Mouse (Mus musculus) heart, adult 2 months (tissue): ENCODE measurements around the gene Taf1. TPM values are rescaled to one million over a fixed set of nuclear protein-coding genes. Genes with fewer than 3 reads are reported as not detected.

Experiments
- DNase-seq, 2 experiments: peaks; one replicate each; pipeline ENCODE4 v3.0.0; 2021
- H3K27ac ChIP-seq: fragments of 200-600 bp; 2 replicates; pipeline ENCODE4 v1.8.1; 2022
- H3K27me3 ChIP-seq: fragments of 200-500 bp; 2 replicates; pipeline ENCODE4 v1.6.1; 2012; ENCODE audit warnings: mild to moderate bottlenecking, low read length, inconsistent platforms, mixed read lengths; ENCODE audit not compliant: control insufficient read depth, insufficient read depth
- H3K36me3 ChIP-seq: fragments of 200-500 bp; 2 replicates; pipeline ENCODE4 v1.6.1; 2012; ENCODE audit warnings: low read length, inconsistent platforms; ENCODE audit not compliant: control insufficient read depth, insufficient read depth
- H3K4me1 ChIP-seq: fragments of 200-500 bp; 2 replicates; pipeline ENCODE4 v1.6.1; 2011; ENCODE audit warnings: low read length; ENCODE audit not compliant: control insufficient read depth, insufficient read depth
- H3K4me3 ChIP-seq: fragments of 200-600 bp; 2 replicates; pipeline ENCODE4 v1.8.1; 2022
- H3K79me2 ChIP-seq: fragments of 200-500 bp; replicated peaks from 2 replicates; pipeline ENCODE4 v1.6.1; 2012; ENCODE audit warnings: mild to moderate bottlenecking, inconsistent platforms, low read length, moderate library complexity, mixed read lengths; ENCODE audit not compliant: control insufficient read depth, insufficient read depth
- H3K9ac ChIP-seq: fragments of 200-500 bp; 2 replicates; pipeline ENCODE4 v1.6.1; 2012; ENCODE audit warnings: low read depth, mild to moderate bottlenecking, control low read depth, inconsistent platforms, low read length, mixed read lengths
- CTCF ChIP-seq: fragments of 200-600 bp; IDR thresholded peaks from 2 replicates; pipeline ENCODE4 v1.8.1; 2022; ENCODE audit warnings: antibody characterized with exemption, mild to moderate bottlenecking, moderate library complexity
- EP300 ChIP-seq: fragments of 200-500 bp; IDR thresholded peaks from 2 replicates; pipeline ENCODE4 v1.6.1; 2011; ENCODE audit warnings: low read depth, low read length, control low read depth; ENCODE audit not compliant: insufficient read depth
- POLR2A ChIP-seq: fragments of 200-500 bp; IDR thresholded peaks from 2 replicates; pipeline ENCODE4 v1.6.1; 2011; ENCODE audit warnings: mild to moderate bottlenecking, low read depth, low read length, control low read depth; ENCODE audit not compliant: insufficient read depth
- WGBS: fragments of 180-500 bp; shearing (Covaris S2); methylation state at CpG from one replicate; pipeline ENCODE4 v1.1.7; 2018; 5-methylcytosine and 5-hydroxymethylcytosine counted together
- intact Hi-C: fragments of 180-260 bp; cut with DNase I; formaldehyde crosslinking; loops from one replicate; pipeline ENCODE4 v1.15.1; 2025
- polyA plus RNA-seq: library from polyadenylated mRNA; depleted of rRNA; stranded (reverse); fragments of >200 nt; gene quantifications from 2 replicates; pipeline ENCODE4 v1.2.3, GENCODE M21; 2012
- total RNA-seq, 2 experiments: library from RNA; stranded (reverse); gene quantifications; 2 replicates each; pipeline ENCODE4 v1.2.3; 2021

The Taf1 gene
- total and polyA plus RNA-seq, 3 experiments, result 2.7 to 15.4 (median 15.0) TPM

DNA sequence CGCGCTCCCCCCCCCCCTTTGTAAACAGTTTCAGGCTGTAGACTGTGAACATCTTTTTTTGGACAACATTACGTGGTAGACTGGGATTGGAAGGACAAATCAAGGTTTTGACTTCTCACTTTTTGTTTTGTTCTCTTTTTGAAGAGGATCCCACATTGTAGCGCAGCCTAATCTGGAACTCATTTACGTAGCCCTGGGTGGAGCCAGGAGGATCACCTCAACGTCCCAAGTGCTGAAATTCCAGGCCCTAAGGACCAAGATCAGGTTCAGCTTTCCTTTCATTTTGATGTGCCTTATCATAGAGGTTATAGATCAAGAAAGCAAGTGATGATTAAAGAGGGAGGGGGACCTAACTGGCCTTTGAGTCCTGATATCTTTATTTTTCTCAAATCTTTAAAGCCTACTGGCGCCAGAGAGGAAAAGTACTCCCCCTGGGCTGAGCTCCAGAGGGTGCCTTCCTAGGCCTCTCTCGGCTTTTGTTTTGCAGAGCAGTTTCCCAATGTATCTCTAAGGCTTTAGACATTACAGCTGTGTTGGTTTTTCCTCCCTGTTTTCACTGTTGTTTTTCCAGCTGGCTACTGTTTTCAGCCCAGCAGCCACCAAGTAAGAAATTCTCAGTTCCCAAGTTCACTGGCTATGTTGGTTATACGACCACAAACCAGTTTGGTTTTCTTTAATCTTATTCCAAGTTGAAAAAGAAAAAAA, 104.4 kb downstream of the Taf1 start:
- Histone ChIP-seq H3K79me2 (no peaks in the 10 kb centered on the region), H3K4me3 (no peak overlapping the region), H3K4me1 (no peaks in the 10 kb centered on the region; the same call in 1 of the 2 replicates), H3K36me3 (no peaks in the 10 kb centered on the region), H3K9ac (no peak overlapping the region), H3K27ac (peak overlapping the region; percentile 28; the same call in 1 of the 2 replicates), H3K27me3 (no peaks in the 10 kb centered on the region)
- 47% methylated on average over 8 of the region's 9 CpGs for WGBS
- TF ChIP-seq CTCF (no peak), POLR2A (no peak), EP300 (no peak)
- no peak for DNase-seq
- intact Hi-C loops, result loop anchor here (2.0 kb wide), 1 partner anchor 16 kb away; no protein-coding TSS in a partner anchor

- Histone ChIP-seq H3K79me2 (0 out of 2 replicates have a peak, but pooled peaks cover under 1% of the 10 kb centered on the region), H3K36me3 (peaks cover 6% of the 10 kb centered on the region), H3K4me1 (peaks cover under 1% of the 10 kb centered on the region), H3K4me3 (peak overlapping the region; percentile 72), H3K9ac (no peak overlapping the region), H3K27me3 (no peaks in the 10 kb centered on the region), H3K27ac (peak overlapping the region; percentile 77)
- TF ChIP-seq CTCF, result no peak
- TF ChIP-seq EP300, result no peak
- TF ChIP-seq POLR2A, result no peak
- intact Hi-C loops, result no loop called here
- no peak for DNase-seq
- WGBS, result 29% methylated on average over 3 of the region's 3 CpGs
Measured at GRCm38 (mm10) chrX:101638856-101639255, 106.3 kb downstream of the Taf1 start.

GRCm38 (mm10) chrX:101639306-101639705, 106.8 kb downstream of the Taf1 start:
- Histone ChIP-seq H3K36me3 (peaks cover 7% of the 10 kb centered on the region), H3K4me1 (peaks cover 2% of the 10 kb centered on the region), H3K4me3 (peak overlapping the region; percentile 72), H3K9ac (peak overlapping the region; percentile 44; the same call in 1 of the 2 replicates), H3K79me2 (0 out of 2 replicates have a peak, but pooled peaks cover 1% of the 10 kb centered on the region), H3K27ac (peak overlapping the region; percentile 77), H3K27me3 (no peaks in the 10 kb centered on the region)
- TF ChIP-seq POLR2A (no peak), CTCF (no peak), EP300 (no peak)
- intact Hi-C loops, result no loop called here
- DNase-seq, result no peak
- WGBS, result 13% methylated on average over 13 of the region's 13 CpGs

GRCm38 (mm10) chrX:101639741-101640166, 107.2 kb downstream of the Taf1 start, which contains the start of gene Ogt:
Gene Ogt, plus strand, starts transcription at chrX:101640060.
- H3K79me2 ChIP-seq, result 0 out of 2 replicates have a peak, but pooled peaks cover 1% of the 10 kb centered on the region
- TF ChIP-seq EP300 (peak; percentile 99), CTCF (no peak), POLR2A (peak; percentile 87)
- H3K27ac ChIP-seq, result peak within 1 kb of the TSS; percentile 93
- peak within 1 kb of the TSS; percentile 86 for H3K9ac ChIP-seq
- peaks cover 7% of the 10 kb centered on the region for H3K36me3 ChIP-seq
- peaks cover 2% of the 10 kb centered on the region for H3K4me1 ChIP-seq
- intact Hi-C loops, result no loop called here
- peak within 1 kb of the TSS; percentile 72 for H3K4me3 ChIP-seq
- DNase-seq, result peak; percentile 90 to 91
- 12% methylated on average over 24 of the region's 24 CpGs for WGBS
- H3K27me3 ChIP-seq, result no peaks in the 10 kb centered on the region

GRCm38 (mm10) chrX:101640194-101641160, 107.9 kb downstream of the Taf1 start:
- DNase-seq, result peak; percentile 60 to 61
- 12% methylated on average over 45 of the region's 45 CpGs for WGBS
- intact Hi-C loops, result no loop called here
- TF ChIP-seq CTCF (no peak), POLR2A (no peak), EP300 (no peak)
- Histone ChIP-seq H3K27me3 (no peaks in the 10 kb centered on the region), H3K4me1 (peaks cover 2% of the 10 kb centered on the region), H3K36me3 (peaks cover 10% of the 10 kb centered on the region), H3K79me2 (0 out of 2 replicates have a peak, but pooled peaks cover 1% of the 10 kb centered on the region), H3K27ac (peak overlapping the region; percentile 93), H3K4me3 (peak overlapping the region; percentile 72), H3K9ac (peak overlapping the region; percentile 86)

DNA sequence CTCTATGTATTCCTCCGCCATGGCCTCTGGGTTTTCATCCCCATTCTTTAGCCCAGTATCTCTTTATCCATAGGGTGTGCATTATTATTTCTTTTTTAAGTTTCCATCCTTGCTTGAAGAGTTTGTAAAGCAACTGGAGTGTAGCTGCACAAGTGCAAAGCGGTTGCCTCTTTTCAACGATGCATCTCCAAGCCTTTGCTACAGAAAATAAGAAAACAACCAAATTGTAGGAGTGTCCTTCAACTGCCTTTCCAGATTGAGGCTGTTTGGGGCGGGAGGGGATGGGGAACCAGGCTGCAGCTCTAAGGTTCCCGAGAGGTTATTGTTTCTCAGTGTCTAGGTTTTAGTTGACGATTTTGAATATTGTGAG, 108.6 kb downstream of the Taf1 start:
- TF ChIP-seq CTCF, result no peak
- TF ChIP-seq POLR2A, result no peak
- TF ChIP-seq EP300, result no peak
- WGBS, result 8% methylated on average over 6 of the region's 6 CpGs
- 0 out of 2 replicates have a peak, but pooled peaks cover 1% of the 10 kb centered on the region for H3K79me2 ChIP-seq
- H3K36me3 ChIP-seq, result peaks cover 12% of the 10 kb centered on the region
- no peaks in the 10 kb centered on the region for H3K27me3 ChIP-seq
- H3K9ac ChIP-seq, result peak overlapping the region; percentile 86
- DNase-seq, result no peak
- intact Hi-C loops, result no loop called here
- peaks cover 2% of the 10 kb centered on the region for H3K4me1 ChIP-seq
- H3K27ac ChIP-seq, result peak overlapping the region; percentile 93
- H3K4me3 ChIP-seq, result peak overlapping the region; percentile 72
